In genomic region chr10:19908076-19908475, GRCm38 (mm10) we compare ENCODE assay signal across 9 mouse cellular contexts. TPM values are rescaled to one million over a fixed set of nuclear protein-coding genes. Genes with fewer than 3 reads are reported as not detected.
DNase-seq lines count a peak whose midpoint lies in the region; ATAC-seq and TF ChIP-seq lines count a peak whose summit lies in the region.
"Had no signal": no experiment of that assay in that cellular context is flagged by ENCODE, and none has a peak within 500 bp of the region (broad histone marks: within the 10 kb centered on the region; RNA-seq: fewer than 3 reads in every experiment).

No protein-coding gene starts in this region.

- WGBS in kidney, embryonic 15.5 days: 74% methylated on average over 2 of the region's 2 CpGs
- whole genome bisulfite sequencing in midbrain, embryonic 15.5 days: 76% methylated on average over 2 of the region's 2 CpGs
- WGBS in midbrain, postnatal 0 days: 80% methylated on average over 2 of the region's 2 CpGs
- 56% methylated on average over 2 of the region's 2 CpGs for WGBS in stomach, postnatal 0 days

- ATAC-seq in kidney, embryonic 15.5 days (replicated peaks; ENCODE audit: low FRiP score): no peak
- ATAC-seq in midbrain, embryonic 15.5 days (replicated peaks): 0 out of 2 replicates have a peak, but pooled peaks have one; percentile 15
- no peak for ATAC-seq in midbrain, postnatal 0 days (ENCODE audit: low FRiP score)
- peak; percentile 73 for ATAC-seq in stomach, postnatal 0 days (ENCODE audit: low FRiP score, low TSS enrichment)
- ATAC-seq in CD4-positive, CD25-positive, alpha-beta regulatory T cell, adult 4 months: no peak

- 0 out of 2 replicates have a peak, but pooled peaks cover 8% of the 10 kb centered on the region for H3K36me3 ChIP-seq in kidney, embryonic 15.5 days
- H3K36me3 ChIP-seq in midbrain, embryonic 15.5 days (replicated peaks): no peaks in the 10 kb centered on the region
- no peaks in the 10 kb centered on the region for H3K36me3 ChIP-seq in midbrain, postnatal 0 days (ENCODE audit: insufficient read depth, low read length)
- no peaks in the 10 kb centered on the region for H3K36me3 ChIP-seq in stomach, postnatal 0 days (ENCODE audit: control insufficient read depth, insufficient read depth, low read length)

- H3K9me3 ChIP-seq in kidney, embryonic 15.5 days (replicated peaks): no peaks in the 10 kb centered on the region
- no peaks in the 10 kb centered on the region for H3K9me3 ChIP-seq in midbrain, embryonic 15.5 days
- no peaks in the 10 kb centered on the region for H3K9me3 ChIP-seq in midbrain, postnatal 0 days (ENCODE audit: low read length)
- H3K9me3 ChIP-seq in stomach, postnatal 0 days (ENCODE audit: control insufficient read depth, low read length): no peaks in the 10 kb centered on the region
- H3K9me3 ChIP-seq: G1E had no signal

- 0 out of 2 replicates have a peak, but pooled peaks cover 2% of the 10 kb centered on the region for H3K4me1 ChIP-seq in kidney, embryonic 15.5 days
- no peaks in the 10 kb centered on the region for H3K4me1 ChIP-seq in midbrain, embryonic 15.5 days
- H3K4me1 ChIP-seq in midbrain, postnatal 0 days (ENCODE audit: insufficient read depth, low read length): no peaks in the 10 kb centered on the region
- H3K4me1 ChIP-seq in stomach, postnatal 0 days (replicated peaks; ENCODE audit: control insufficient read depth, insufficient read depth): no peaks in the 10 kb centered on the region

- no peak for TF ChIP-seq EP300 in stomach, postnatal 0 days (optimal IDR thresholded peaks at IDR 0.05)

- TF ChIP-seq CTCF in midbrain, postnatal 0 days (IDR thresholded peaks at IDR 0.05): no peak
- no peak for TF ChIP-seq CTCF in stomach, postnatal 0 days (IDR thresholded peaks at IDR 0.05; ENCODE audit: low read depth)

- peak overlapping the region; percentile 78; the same call in 1 of the 2 replicates for H3K4me3 ChIP-seq in kidney, embryonic 15.5 days (replicated peaks)
- no peak overlapping the region for H3K4me3 ChIP-seq in midbrain, embryonic 15.5 days
- no peak overlapping the region for H3K4me3 ChIP-seq in midbrain, postnatal 0 days (ENCODE audit: low read depth, low read length)
- no peak overlapping the region for H3K4me3 ChIP-seq in stomach, postnatal 0 days (ENCODE audit: low read depth, low read length)

- H3K27ac ChIP-seq in kidney, embryonic 15.5 days: no peak overlapping the region
- no peak overlapping the region for H3K27ac ChIP-seq in midbrain, embryonic 15.5 days
- H3K27ac ChIP-seq in midbrain, postnatal 0 days (ENCODE audit: low read depth, low read length): no peak overlapping the region
- H3K27ac ChIP-seq in stomach, postnatal 0 days (replicated peaks): 0 out of 2 replicates have a peak overlapping the region, but pooled peaks have one; percentile 26

- peak; percentile 36 for DNase-seq in cerebellum, adult 9-10 months
- no peak for DNase-seq in cerebellum, adult 18-20 months
- no peak for DNase-seq in kidney, postnatal 4 days
- DNase-seq in midbrain, postnatal 0 days (ENCODE audit: low spot score): no peak
- DNase-seq in stomach, postnatal 0 days (ENCODE audit: low spot score): no peak

- H3K9ac ChIP-seq in kidney, embryonic 15.5 days: no peak overlapping the region
- H3K9ac ChIP-seq in midbrain, embryonic 15.5 days: no peak overlapping the region
- H3K9ac ChIP-seq in midbrain, postnatal 0 days (replicated peaks; ENCODE audit: low read length, poor library complexity, severe bottlenecking): no peak overlapping the region
- no peak overlapping the region for H3K9ac ChIP-seq in stomach, postnatal 0 days (ENCODE audit: low read length)

- H3K27me3 ChIP-seq in kidney, embryonic 15.5 days: peaks cover 6% of the 10 kb centered on the region; the same call in 1 of the 2 replicates
- H3K27me3 ChIP-seq in midbrain, embryonic 15.5 days (replicated peaks): no peaks in the 10 kb centered on the region; the same call in 1 of the 2 replicates
- no peaks in the 10 kb centered on the region for H3K27me3 ChIP-seq in midbrain, postnatal 0 days (ENCODE audit: insufficient read depth, low read length)
- H3K27me3 ChIP-seq in stomach, postnatal 0 days (ENCODE audit: control insufficient read depth, insufficient read depth, low read length): no peaks in the 10 kb centered on the region

- H3K4me2 ChIP-seq in kidney, embryonic 15.5 days: peak overlapping the region; percentile 30; the same call in 1 of the 2 replicates
- H3K4me2 ChIP-seq in midbrain, embryonic 15.5 days: no peak overlapping the region
- H3K4me2 ChIP-seq in midbrain, postnatal 0 days (ENCODE audit: low read depth, low read length, poor library complexity, severe bottlenecking): no peak overlapping the region
- no peak overlapping the region for H3K4me2 ChIP-seq in stomach, postnatal 0 days (replicated peaks; ENCODE audit: low read depth)

RNA-seq across cellular contexts. Expression of gene Pex7, which starts 0.6 kb away (rescaled TPM):
- 36.0 and 38.2 TPM in 2 replicates for polyA plus RNA-seq in kidney, embryonic 15.5 days (2015; fragmentation: Nextera tagmentation; extraction: Ambion mirVana)
- polyA plus RNA-seq in midbrain, embryonic 15.5 days (2015; fragmentation: Nextera tagmentation; extraction: Ambion mirVana): 26.8 and 27.4 TPM in 2 replicates
- total RNA-seq in midbrain, postnatal 0 days (2014; rRNA removed): 21.6 and 24.5 TPM in 2 replicates
- polyA plus RNA-seq in midbrain, postnatal 0 days (2015; fragmentation: Nextera tagmentation; extraction: Ambion mirVana): 39.5 and 40.2 TPM in 2 replicates
- polyA plus RNA-seq in stomach, postnatal 0 days (2015; fragmentation: Nextera tagmentation; extraction: Ambion mirVana): 56.0 and 60.8 TPM in 2 replicates
- 1 to 10 TPM; 3.0 to 5.1 TPM for polyA plus RNA-seq in CD4-positive, CD25-positive, alpha-beta regulatory T cell, adult 4 months (2017; shearing (Covaris generic))

RNA-seq across cellular contexts. Expression of gene Map3k5, which starts 26.2 kb away (rescaled TPM):
- 2.7 and 3.0 TPM in 2 replicates for polyA plus RNA-seq in kidney, embryonic 15.5 days (2015; fragmentation: Nextera tagmentation; extraction: Ambion mirVana)
- polyA plus RNA-seq in midbrain, embryonic 15.5 days (2015; fragmentation: Nextera tagmentation; extraction: Ambion mirVana): 1.1 and 1.3 TPM in 2 replicates
- 5.3 and 7.1 TPM in 2 replicates for total RNA-seq in midbrain, postnatal 0 days (2014; rRNA removed)
- polyA plus RNA-seq in midbrain, postnatal 0 days (2015; fragmentation: Nextera tagmentation; extraction: Ambion mirVana): 1.3 and 1.5 TPM in 2 replicates
- polyA plus RNA-seq in stomach, postnatal 0 days (2015; fragmentation: Nextera tagmentation; extraction: Ambion mirVana): 2.4 and 3.1 TPM in 2 replicates
- polyA plus RNA-seq in CD4-positive, CD25-positive, alpha-beta regulatory T cell, adult 4 months (2017; shearing (Covaris generic)): 10 to 100 TPM; 13.6 to 14.5 TPM

RNA-seq across cellular contexts. Expression of gene Slc35d3, which starts 56.8 kb away (rescaled TPM):
- 0.22 and 1.1 TPM in 2 replicates for polyA plus RNA-seq in kidney, embryonic 15.5 days (2015; fragmentation: Nextera tagmentation; extraction: Ambion mirVana)
- polyA plus RNA-seq in midbrain, embryonic 15.5 days (2015; fragmentation: Nextera tagmentation; extraction: Ambion mirVana): 2.2 TPM in 2 replicates
- total RNA-seq in midbrain, postnatal 0 days (2014; rRNA removed): 1.4 and 2.8 TPM in 2 replicates
- polyA plus RNA-seq in midbrain, postnatal 0 days (2015; fragmentation: Nextera tagmentation; extraction: Ambion mirVana): 2.0 and 2.1 TPM in 2 replicates
- 0.24 and 0.25 TPM in 2 replicates for polyA plus RNA-seq in stomach, postnatal 0 days (2015; fragmentation: Nextera tagmentation; extraction: Ambion mirVana)
- not detected for polyA plus RNA-seq in CD4-positive, CD25-positive, alpha-beta regulatory T cell, adult 4 months (2017; shearing (Covaris generic))
- polyA plus RNA-seq: G1E had no signal

Comparison
In these comparisons a context has a peak if more than half of its experiments do, and no peak if none do; other contexts are left out.
1. ATAC-seq: peak in midbrain, embryonic 15.5 days (single experiment) and stomach, postnatal 0 days (single experiment); none in kidney, embryonic 15.5 days (single experiment), midbrain, postnatal 0 days (single experiment) and CD4-positive, CD25-positive, alpha-beta regulatory T cell, adult 4 months (single experiment).